Mouse (Mus musculus) olfactory bulb, adult 2 months (tissue): Measurements from ENCODE around the gene Atg9b.

Source experiments
- CTCF ChIP-seq: fragments of 200-500 bp; IDR thresholded peaks from 2 replicates; pipeline ENCODE4 v1.5.1; 2012; ENCODE audit warnings: low read depth, mild to moderate bottlenecking, low read length, moderate library complexity; ENCODE audit not compliant: insufficient read depth
- POLR2A ChIP-seq: fragments of 200-500 bp; IDR thresholded peaks from 2 replicates; pipeline ENCODE4 v1.6.1; 2012; ENCODE audit warnings: mild to moderate bottlenecking, low read depth, low read length, moderate library complexity; ENCODE audit not compliant: insufficient read depth

- TF ChIP-seq CTCF = no peak
- TF ChIP-seq POLR2A = peak; percentile 81
Measured at GRCm38 (mm10) chr5:24423129-24424003, 31.4 kb upstream of the Atg9b start, which contains the start of the genes Cdk5 and Slc4a2.
